Mouse (Mus musculus) embryonic stem cell, embryonic (primary cell): ENCODE measurements around the gene Zfp691.

Source experiments
- CTCF ChIA-PET, 4 experiments: fragments of 300-600 bp in 2 of 4; fragments of 350-600 bp in 2 of 4; sonication (Branson Sonifier 250); formaldehyde crosslinking; loops; one replicate each; lab custom pipeline; 2022; ENCODE audit warnings: inconsistent platforms in 2 of 4; lab: Charles Lee
- POLR2A ChIA-PET, 4 experiments: fragments of 300-600 bp in 2 of 4; fragments of 350-600 bp in 2 of 4; sonication (Branson Sonifier 250); formaldehyde crosslinking; loops; one replicate each; lab custom pipeline; 2022; ENCODE audit warnings: antibody characterized with exemption in 4 of 4, inconsistent platforms in 1 of 4; lab: Charles Lee

Gene Zfp691

DNA sequence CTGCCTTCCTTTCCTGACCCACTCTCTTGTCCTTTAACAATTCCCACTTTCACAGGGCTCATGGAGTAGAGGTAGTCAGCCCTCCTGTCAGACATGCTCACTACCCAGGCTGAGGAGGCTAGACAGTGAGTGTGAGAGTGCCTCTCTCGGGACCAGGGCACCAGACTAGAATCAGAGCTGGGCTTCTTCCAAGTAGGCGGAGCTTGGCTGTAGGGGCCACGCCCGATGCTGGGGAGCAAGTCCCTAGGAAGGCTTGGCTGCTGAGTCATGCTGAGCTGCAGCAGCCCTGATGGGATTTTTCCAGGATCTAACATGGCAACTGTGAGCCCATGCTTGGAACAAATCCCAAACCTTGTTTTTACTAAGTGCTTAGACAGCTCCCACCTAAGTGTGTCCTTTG is 52.7 kb downstream of the Zfp691 start:
- CTCF ChIA-PET: interaction anchor here (0.6 to 2.2 kb wide), 12 partner anchors 10 to 118 kb away, joined by 3 to 12 read pairs (median 4); partner anchors contain the start of gene Slc2a1 (in 3 of the 4)
- POLR2A ChIA-PET: interaction anchor here (0.6 to 17.0 kb wide), 50 partner anchors 8 to 501 kb away, joined by 3 to 375 read pairs (median 4); partner anchors contain the start of genes Slc2a1 (in 4 of the 4), AU022252 (in 1 of the 4), P3h1 (in 1 of the 4) and Ybx1 (in 1 of the 4)

DNA sequence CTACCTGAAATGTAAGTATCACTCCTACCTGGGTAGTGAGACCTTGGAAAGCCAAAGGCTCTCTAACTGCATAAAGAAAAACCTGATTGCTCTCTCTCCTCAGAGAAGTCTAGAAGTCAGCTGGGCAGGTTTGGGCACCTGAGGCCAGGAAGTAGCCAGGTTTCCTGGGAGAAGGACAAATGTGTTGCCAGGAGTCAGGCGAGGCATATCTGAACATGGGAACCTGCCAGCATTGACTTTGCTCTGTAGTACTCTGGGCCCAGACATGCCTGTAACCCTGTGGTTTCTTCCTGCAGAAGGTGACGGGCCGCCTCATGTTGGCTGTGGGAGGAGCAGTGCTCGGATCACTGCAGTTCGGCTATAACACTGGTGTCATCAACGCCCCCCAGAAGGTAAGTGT is 53.9 kb downstream of the Zfp691 start:
- ChIA-PET CTCF (interaction anchor here in 2 of 4 experiments (1.9 to 2.0 kb wide), 2 partner anchors 11 to 21 kb away, joined by 6 read pairs; partner anchors contain the start of gene Slc2a1 (in 1 of the 2)), POLR2A (interaction anchor here in 3 of 4 experiments (0.6 to 17.0 kb wide), 22 partner anchors 8 to 1510 kb away, joined by 3 to 375 read pairs (median 8); partner anchors contain the start of genes Slc2a1 (in 3 of the 3) and Ybx1 (in 1 of the 3))
